Mouse (Mus musculus) left cerebral cortex, adult 8-10 months (tissue): ENCODE results near the gene Arhgap40. TPM values are rescaled to one million over a fixed set of nuclear protein-coding genes. Genes with fewer than 3 reads are reported as not detected.

ENCODE experiments used
- DNase-seq, 2 experiments: peaks; one replicate each; pipeline ENCODE4 v3.0.0; 2022; ENCODE audit warnings: low spot score in 2 of 2
- total RNA-seq, 4 experiments: library from RNA; stranded (reverse); gene quantifications; 2 replicates each; pipeline ENCODE4 v1.2.4; 2022

Arhgap40 gene
- total RNA-seq, 4 experiments from 2014 or later: 0.54 TPM; not detected in 3

- peak; percentile 39 to 72 for DNase-seq
Observed at GRCm38 (mm10) chr2:158546751-158547150, 34.2 kb downstream of the Arhgap40 start.

- peak; percentile 47 to 60 for DNase-seq
Observed at GRCm38 (mm10) chr2:158550067-158550466, 37.5 kb downstream of the Arhgap40 start.

DNA sequence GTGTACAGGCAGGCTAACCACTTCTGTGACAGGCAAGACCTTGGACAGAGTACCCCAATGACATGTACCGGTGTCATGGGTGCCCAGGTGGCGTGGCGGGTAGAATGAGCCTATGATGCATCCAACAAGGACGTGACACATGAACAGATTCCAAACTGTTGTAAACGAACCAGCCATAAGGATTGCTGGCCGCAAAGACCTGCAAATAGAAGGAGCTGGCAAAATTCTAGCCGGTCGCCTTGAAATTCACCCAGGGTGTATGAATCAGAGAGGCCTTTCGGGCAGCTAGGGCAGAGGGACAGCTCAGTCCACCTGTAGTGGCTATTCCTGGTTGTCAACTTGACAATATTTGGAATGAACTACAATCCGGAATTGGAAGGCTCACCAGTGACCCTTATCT, 41.8 kb downstream of the Arhgap40 start:
- no peak for DNase-seq

DNA sequence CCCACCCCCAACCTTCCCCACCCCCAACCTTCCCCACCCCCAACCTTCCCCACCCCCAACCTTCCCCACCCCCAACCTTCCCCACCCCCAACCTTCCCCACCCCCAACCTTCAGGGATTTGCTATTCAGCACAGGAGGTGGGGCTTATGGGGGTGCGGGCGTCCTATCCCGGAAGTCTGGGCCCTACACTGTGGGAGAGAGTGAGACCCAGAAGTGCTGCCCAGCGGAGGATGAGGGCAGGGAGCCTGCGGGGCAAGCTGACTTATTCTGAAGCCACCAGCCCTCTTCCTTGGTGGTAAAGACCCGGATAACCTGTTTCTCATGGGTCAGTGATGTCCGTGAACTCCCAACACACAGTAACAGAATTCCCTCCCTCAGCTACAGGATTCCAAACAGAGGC, 42.7 kb downstream of the Arhgap40 start:
- no peak for DNase-seq

DNA sequence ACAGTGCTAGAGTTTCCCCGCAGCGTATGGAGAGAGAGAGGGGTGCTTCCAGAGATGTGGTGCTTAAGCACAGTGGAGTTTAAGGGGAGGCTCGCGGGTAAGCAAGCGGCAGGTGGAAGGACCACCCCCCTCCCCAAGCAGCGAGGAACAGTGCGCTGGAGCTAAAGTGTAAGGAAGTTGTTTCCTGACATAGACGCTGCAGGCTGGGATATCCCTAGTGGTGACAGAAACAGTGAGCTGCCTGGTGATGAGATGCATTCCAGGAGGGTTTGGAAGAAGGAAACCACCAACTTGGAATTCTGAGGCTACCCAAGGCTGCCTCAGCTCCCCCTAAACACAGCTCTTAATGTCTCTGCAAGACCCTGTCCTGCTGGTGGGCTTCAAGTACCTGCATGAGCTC, 43.2 kb downstream of the Arhgap40 start:
- no peak for DNase-seq

DNA sequence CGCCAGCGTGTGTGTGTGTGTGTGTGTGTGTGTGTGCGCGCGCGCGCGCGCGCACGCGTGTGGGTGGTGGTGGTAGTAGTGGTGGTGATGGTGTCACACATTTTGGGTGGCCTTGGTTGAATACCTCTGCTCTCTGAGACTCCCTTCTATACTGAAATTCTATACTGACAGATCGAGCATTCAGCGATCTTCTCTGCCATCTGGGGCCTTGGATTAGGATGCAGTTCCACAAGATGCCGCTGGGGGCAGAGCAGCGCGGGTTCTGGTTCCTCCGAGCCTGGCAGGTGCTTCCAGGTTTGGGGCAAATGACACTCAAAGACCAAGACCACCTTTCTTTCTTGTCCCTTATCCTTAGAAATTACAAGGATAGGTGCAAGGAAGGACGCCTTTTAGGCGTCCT, 43.6 kb downstream of the Arhgap40 start:
- DNase-seq: peak in 1 of 2 experiments; percentile 80

DNA sequence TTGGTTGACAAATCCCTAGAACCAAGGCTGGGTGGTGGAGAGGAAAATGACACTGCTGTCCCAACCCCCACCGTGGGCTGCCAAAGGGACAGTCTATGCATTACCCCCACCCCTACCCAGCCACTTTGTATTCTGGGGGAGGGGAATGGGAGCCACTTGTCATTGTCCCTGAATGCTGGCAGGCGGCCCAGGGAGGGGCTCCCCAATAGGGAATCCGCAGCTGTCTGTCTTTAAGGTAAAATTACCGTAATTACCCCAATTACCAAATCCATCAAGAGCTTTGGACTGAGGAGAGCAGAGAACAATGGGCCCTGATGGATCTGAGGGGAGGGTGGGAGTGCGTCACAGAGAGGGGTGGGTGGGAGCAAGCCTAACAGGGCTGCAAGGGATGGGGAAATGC, 44.2 kb downstream of the Arhgap40 start:
- no peak for DNase-seq

DNA sequence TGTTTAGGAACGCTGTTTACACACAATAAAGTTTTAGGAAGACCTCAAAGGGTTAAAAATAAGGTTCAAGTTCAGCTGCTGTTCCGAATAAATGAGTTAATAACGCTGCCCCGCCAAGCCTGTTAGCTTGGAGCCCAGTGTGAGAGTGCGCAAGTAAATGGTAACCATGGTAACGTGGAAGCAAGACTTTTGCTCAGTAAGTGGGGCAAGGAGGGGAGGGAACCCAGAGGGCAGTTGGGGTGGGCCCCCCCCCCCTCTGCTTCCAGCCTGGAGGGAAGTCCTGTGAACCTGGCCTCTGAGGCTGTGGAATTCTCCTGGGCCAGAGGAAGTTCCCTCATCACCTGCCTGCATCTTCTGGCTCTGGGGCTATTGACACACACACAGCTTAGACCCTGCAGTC, 47.3 kb downstream of the Arhgap40 start:
- no peak for DNase-seq

GRCm38 (mm10) chr2:158560801-158561200, 48.2 kb downstream of the Arhgap40 start:
- DNase-seq: no peak

DNA sequence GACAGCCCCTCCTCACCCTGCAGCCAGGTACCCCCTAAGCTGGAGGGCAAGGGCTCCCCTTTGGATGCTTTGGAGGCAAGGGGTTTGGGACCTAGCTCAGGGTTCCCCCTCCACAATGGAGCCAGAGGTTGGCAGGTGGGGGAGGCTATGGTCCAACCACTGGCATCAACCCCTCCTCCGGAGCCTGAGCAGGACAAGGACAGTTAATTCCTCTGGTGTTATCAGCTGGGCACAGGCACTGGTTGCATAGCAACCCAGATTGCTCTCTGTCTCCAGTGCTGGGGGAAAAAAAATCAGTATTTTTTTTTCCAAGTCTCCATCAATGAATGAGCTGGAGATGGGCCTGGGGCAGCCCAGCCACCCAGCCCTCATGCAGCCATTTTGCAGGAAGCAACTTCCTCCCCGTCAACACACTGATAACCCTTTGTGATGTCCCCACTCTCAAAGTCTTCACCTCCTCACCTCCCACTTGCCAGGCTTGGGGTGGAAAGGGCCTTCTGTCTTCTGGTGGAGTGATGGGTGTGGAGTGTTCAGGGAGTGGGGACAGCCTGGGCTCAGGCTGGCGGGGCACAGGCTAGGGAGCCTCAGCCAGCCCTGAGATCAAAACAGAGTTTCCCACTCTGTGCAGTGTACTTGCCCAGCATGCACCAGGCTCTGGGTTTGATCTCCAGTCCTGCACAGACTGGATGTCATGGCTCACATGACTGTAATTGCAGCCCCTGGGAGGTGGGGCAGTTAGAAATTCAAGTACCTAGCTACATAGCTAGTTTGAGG, 49.0 kb downstream of the Arhgap40 start:
- DNase-seq: no peak

DNA sequence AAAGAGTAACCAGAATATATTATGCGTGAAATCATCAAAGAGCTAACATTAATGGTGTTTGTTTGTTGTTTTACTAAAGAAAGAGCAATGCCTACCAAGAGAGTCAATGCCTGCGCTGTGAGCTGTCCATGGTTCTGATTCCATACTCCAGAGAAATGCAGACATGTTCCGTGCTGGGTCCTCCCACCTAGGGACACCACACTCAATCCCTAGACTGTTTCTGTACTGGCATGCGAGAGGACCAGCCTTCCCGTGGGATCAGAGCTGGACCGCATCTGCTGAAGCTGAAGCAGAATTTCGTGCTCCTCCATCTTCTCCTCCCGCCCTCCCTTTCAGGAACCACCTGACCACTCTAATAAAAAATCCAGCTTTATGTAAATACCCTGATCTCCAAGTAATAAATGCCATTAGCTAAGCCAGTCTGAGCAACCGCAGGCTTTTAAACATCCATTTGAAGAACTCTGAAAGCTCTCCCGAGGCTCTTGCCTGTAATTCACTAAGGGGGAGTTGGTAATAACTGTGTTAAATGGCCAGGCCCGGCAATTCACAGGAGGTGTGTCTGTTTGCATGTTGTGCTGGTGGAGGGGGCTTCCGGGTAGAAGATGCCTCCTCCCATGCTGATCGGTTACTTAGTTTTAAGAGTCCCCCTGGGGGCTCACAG, 58.0 kb downstream of the Arhgap40 start:
- no peak for DNase-seq

- no peak for DNase-seq
Observed at GRCm38 (mm10) chr2:158579979-158580378, 67.4 kb downstream of the Arhgap40 start.

DNA sequence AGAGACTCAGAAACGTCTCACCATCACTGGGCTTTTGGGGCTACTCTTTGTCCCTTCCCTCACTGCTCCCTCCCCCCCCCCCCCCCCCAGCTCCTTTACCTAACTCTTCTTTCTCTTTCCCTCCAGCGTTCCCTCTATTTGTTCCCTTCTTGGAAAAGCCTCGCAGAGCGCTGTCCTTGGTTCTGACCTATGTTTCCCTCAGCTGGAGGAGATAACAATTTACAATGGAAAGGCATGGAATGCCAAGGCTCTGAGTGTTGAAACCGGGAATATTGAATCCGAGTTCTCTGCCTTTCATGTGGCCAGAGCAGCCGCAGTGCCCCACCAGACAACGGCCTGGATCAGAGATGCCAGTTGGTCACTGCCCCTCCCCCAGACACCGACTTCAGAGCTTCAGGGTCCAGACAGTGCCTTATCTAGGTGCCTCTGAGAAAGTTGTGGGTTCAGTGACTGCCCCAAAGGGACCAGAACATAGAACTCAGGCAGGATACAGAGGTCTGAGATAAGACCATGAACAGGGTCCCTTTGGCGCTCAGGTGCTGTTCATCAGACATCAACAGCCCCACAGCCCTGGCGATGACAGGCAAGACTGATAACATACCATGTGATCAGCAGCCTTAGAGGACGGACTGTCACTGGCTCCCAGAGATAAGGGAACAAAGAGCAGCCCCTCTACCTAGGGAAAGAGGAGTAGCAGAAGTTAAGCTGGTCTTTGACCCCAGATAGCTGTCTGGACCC, 72.2 kb downstream of the Arhgap40 start:
- no peak for DNase-seq

GRCm38 (mm10) chr2:158588524-158589271, 76.1 kb downstream of the Arhgap40 start:
- DNase-seq: no peak

DNA sequence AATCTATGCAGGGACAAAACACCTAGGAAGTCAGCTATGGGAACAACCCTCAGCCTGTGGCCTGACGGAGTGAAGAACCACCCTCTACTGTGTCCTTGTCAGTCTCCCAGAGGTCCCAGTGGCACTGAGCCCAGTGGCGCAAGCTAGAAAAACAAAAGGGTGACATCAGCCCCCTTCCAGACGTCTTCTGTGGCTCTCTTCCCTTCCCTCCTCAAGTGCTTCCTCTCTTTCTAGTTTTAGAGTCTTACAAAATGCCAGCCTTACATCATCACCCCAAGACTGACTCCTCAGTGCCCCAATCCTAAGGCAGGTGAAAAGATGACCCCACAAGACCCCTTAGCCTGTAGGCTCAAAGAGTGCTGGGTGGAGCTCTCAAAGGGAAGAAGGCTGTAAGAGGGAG, 77.9 kb downstream of the Arhgap40 start:
- DNase-seq: no peak

DNA sequence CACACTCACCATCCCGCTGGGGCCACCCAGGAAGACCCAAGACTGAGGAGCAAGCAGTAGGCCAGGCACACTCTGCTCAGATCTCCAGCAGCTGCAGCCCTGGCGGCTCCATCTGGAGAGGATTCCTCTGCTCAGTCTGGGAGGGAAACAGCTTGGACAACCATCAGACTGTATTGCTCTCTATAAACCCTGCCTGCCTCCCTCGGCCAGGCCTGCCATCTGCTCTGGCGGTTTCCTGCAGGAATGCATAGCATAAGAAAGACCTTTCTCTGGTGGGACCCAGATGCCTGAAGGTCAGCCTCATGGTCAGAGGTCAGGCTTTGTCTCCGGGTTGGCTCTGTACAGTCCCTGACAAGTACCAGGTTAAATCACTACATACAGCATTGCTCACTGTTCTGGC, 78.7 kb downstream of the Arhgap40 start:
- no peak for DNase-seq

DNA sequence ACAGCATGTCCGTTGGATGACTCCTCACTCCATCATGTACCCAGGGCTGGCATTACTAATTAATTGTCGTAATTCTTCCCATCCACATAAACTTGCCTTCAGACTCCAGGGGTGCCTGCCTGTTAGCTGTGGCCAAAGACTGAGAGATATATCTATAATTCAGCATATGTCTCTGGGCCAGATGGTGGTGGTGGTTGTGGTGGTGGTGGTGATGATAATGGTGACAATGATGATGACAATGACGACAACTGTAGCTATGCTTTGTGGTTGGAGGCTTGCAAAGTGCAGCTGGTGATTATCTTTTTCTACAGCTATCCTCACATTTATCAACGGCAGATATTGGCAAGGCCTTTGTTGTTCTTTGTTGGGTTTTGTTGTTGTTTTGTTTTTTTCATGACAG, 80.8 kb downstream of the Arhgap40 start:
- DNase-seq: no peak

- DNase-seq: no peak
Observed at GRCm38 (mm10) chr2:158595103-158595502, 82.5 kb downstream of the Arhgap40 start.

DNA sequence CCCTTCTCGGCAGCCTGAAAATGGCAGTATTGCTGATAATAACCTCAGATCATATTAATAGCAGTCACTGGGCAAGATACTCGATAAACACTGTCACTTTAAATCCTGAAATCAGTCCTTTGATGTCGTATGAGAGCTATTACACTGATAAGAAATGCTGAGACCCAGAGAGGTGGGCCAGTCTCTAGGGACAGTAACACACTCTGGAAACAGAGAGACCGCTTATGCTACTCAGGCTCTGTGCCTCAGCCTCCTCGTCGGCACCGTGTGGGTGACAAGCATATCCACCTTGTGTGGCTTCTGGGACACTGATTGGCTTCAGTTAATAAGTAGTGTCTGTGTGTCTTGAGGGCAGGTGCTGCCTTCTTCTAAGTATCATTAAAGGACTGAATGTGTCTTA, 83.0 kb downstream of the Arhgap40 start:
- no peak for DNase-seq

- no peak for DNase-seq
Observed at GRCm38 (mm10) chr2:158596803-158597202, 84.2 kb downstream of the Arhgap40 start.
